Mouse (Mus musculus): ENCODE data around the gene Cyp2f2.
A peak's percentile ranks its signal among the peaks of the same experiment; 100 is the strongest.

Gene Cyp2f2

DNA sequence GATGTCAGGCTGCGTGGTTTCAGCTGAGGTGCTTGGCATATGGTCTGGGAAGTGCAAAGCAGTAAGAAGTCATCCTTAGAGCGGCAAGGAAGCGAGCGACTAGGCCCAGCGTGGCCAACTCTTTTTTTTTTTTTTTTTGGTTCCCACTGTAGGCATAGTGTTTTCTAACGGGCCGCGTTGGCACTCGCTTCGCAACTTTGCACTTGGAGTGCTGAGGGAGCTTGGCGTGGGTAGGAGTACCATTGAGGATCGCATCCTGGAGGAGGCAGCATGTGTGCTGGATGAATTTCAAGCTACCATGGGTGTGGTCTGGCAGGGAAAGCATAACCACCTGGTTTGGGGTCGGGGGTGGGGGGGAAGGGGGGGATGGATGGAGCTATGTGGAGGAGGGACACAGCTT lies 36.3 kb downstream of the Cyp2f2 start:
- DNase-seq, result peak; percentile 28

DNA sequence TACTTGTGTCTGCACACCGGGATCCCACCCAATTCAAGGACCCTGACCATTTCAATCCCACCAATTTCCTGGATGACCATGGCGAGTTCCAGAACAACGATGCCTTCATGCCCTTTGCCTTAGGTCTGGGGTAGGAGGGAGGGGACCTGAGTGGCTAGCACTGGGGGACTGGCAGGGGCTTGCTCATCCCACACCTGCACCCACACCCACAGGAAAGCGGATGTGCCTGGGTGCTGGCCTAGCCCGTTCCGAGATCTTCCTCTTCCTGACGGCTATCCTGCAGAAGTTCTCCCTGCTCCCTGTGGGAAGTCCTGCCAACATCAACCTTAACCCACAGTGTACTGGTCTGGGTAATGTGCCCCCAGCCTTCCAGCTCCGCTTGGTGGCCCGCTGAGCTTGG lies 38.5 kb downstream of the Cyp2f2 start:
- peak; percentile 40 for DNase-seq

DNA sequence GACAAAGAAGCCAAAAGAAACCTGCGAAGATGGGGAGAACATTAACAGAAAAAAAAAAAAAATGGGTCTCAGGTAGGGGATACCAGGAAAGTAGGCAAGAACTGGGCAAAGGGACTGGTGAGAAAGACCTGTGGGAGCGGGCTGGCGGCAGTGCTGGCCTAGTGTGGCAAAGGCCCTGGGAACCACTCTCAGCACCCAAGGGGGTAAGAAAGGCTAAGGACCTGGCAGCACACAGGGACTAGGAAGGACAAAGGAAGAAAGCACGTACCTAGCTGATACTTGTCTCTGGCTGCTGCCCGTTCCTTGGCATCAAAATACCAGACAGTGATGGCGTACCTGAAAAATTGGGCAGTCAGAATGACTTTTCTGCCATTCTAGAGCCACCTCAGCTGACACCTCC lies 39.5 kb downstream of the Cyp2f2 start:
- DNase-seq, result peak; percentile 44

DNA sequence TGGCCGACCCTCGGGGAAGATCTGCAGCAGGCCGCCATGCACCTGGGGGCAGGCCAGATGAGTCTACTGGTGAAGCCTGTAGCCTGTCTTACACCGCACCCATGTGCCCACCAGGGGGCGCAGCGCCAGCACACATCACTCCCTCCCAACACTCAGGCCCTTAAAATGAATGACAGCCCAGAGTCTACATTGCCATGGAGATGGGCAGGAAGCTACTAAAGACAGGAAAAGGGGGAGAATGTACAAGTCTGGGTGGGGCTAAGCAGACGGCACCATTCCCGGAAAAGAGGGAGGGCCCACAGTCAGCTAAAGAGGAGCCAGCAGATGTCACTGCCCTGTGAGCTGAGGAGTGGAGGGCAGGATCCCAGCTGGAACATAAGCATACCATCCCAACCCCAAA lies 40.2 kb downstream of the Cyp2f2 start:
- peak; percentile 89 for DNase-seq

DNA sequence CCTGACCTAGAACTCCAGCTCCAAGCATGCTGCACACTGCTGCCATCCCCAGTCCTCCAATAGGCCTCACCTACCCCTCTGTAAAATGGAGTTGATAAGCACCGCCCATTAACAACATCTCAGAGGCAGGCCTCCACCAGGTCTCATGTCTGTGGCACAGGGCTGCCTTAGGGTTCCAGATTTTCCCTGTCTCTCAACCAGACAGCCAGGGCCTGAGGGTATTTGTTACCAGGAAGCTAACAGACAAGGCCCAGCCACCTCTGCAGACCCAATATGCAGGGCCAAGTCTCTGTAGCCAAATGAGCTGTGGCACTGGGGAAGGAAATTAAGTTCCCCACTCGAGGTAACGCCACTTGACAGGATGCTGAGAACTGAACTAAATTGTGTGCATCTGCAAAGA lies 41.2 kb downstream of the Cyp2f2 start:
- no peak for DNase-seq

DNA sequence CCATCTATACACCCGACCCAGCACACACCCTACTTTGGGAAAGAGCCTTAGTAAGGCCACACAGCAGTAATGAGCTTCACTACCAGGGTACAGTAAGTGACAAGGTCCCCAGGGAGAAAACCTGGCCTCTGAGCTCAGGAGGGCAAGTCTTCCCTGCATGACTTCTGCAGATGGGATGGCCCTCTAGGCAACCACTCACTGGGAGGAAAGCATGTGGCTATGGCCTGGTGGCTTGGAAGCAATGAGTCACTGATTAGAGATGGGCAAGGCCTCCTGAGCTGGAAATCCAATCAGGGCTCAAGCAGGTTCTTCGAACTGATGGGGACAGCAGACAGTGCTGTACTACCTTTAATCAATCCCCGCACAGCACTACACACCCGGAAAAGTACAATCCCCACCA lies 42.0 kb downstream of the Cyp2f2 start:
- DNase-seq, result peak; percentile 40

DNA sequence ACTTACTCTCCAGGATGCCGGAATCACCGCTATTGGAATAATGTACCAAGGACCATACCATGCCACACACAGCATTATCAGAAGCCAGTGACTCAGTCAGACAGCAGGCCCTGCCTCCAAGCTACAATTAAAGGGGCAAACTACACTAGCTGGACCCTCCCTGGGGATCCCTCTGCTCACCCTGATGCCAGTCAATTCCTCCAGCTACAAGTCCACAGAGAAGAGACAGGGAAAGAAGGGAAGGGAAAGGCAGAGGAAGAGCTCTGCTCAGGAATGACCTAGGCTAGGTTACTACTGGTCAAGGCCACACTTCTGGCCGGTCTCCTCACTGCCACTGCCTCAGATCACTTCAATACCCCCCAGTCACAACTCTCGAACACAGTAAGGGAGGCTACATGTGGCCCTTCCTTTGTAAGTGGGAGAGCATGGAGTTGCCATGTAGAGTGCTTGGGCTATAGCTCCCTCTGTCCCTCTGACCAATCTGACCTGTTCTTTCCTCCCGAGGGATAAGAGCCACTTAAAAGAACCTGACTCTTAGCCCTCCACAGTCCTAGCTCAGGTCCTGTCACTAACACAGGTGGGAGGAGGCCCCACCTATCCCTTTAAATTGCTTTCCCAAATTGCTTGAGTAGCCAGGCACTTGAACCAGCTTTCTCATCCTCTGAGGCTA lies 43.2 kb downstream of the Cyp2f2 start:
- DNase-seq, result no peak

DNA sequence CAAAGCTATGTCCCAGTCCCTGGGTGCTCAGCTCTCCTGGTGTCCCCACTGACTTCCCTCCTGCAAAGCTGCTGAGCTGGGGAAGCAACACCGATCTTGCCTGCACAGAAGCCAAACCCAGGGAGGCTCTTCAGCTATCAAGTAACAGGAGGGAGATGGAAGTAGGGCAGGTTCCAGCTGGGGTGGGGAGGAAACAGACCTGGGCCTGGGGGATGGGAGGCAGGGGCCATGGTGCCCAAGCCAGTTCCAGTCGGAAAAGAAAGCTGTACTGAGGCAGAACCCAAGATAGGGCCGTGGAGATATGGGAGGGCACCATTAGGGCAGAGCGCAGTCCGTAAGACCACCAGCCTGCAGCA lies 43.7 kb downstream of the Cyp2f2 start:
- peak; percentile 50 for DNase-seq

DNA sequence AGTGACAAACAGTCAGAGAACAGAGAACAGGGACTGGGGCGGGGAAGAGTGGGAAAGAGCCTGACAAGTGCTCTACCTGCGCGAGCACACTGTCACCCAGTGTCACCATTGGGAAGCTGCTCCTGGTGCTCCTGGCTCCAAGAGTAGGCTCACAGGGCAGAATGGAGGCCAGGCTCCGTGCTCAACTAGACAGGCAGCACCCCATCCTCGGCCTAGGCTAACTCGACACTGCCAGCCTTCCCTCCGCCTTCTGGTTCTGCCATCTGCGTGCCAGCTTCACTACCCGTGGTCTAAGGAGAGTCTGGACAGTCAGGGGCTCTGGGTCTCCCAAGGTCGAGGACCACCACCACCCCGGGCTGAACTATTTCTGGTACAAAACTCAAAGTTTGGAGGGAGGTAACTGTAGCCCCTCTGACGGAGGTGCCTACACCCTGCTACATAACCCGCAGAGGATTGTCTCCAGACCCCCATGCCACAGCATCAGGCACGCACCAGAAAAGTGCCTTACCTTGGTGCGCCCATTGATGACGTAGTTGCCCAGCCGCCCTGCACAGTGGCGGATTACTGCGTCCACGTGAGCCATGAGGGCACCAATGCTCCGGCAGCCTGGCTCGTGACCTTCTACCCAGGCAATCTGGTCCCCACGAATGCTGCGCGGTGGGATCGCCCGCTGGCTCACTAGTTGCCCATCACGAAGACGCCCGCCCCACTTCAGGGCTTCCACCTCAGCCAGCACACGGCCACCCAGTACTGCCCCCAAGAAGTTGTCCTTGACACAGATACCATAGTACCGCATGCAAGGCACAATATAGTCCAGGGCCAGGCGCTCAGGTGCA lies 44.6 kb downstream of the Cyp2f2 start:
- peak; percentile 80 for DNase-seq

DNA sequence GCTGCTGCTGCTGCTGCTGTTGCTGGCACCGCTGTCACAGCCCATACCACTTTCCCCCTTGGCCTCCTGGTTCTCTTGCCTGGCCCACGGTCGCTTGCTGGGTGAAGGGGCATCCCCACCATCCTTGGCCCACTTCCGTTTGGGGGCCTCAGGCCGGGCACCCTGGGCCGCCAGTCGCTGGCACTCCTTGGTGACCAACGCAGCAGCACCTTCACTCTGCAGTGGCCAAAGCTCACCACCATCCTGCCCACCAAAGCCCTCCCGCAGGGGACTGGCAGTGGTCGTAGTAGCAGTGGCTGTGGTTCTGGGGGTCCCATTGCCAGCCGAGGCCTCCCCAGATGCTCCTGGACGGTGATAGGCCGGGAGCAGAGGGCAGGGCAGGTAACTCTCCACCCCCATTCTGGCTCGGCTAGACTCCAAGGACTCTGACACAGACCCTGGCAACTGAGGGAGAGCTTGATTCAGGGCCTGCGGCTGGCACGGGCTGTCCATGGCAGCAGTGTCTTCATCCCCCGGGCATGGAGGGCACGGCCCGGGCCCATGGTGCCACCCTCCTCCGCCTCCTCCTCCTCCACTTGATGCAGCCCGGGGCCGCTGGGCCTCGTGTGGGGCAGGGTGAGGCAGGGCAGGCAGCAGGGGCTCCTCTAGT lies 45.4 kb downstream of the Cyp2f2 start:
- DNase-seq, result peak; percentile 84

DNA sequence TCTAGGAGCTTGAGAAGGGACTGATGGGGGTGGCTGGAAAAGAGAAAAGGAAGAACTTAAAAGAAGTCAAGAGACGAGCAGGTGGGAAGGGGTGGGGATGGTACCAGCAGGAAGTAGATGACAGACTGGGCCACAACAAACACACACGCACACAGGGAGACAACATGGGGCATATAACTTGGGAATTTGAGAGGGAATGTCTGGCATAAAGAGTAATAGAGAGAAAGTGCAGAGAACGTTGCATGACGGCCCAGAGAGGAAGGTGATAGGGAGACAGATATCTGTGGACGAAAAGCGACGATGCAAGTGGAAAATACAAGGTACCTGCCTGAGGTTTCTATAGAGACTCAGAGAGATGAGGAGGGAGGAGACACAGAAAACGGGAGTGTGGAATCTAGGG lies 46.0 kb downstream of the Cyp2f2 start:
- DNase-seq, result no peak

DNA sequence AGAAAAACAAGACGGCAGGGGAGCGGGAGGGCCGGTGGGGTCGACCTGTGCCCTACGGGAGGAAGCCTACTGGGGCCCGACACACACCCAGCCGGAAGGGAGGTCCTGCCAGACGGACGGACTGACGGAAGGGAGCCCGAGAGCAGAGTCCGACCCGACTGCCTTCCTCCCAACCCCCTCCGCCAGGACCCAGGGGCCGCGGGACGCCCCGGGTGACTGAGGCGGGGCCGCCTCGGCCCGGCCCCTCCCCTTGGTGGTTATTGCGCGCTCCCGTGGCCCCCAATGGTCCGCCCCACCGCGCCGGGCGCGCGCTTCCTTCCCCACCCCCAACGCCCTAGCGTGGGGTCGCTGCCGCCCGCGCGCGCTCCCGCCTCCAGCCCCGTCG lies 46.5 kb downstream of the Cyp2f2 start:
- DNase-seq, result peak; percentile 88

DNA sequence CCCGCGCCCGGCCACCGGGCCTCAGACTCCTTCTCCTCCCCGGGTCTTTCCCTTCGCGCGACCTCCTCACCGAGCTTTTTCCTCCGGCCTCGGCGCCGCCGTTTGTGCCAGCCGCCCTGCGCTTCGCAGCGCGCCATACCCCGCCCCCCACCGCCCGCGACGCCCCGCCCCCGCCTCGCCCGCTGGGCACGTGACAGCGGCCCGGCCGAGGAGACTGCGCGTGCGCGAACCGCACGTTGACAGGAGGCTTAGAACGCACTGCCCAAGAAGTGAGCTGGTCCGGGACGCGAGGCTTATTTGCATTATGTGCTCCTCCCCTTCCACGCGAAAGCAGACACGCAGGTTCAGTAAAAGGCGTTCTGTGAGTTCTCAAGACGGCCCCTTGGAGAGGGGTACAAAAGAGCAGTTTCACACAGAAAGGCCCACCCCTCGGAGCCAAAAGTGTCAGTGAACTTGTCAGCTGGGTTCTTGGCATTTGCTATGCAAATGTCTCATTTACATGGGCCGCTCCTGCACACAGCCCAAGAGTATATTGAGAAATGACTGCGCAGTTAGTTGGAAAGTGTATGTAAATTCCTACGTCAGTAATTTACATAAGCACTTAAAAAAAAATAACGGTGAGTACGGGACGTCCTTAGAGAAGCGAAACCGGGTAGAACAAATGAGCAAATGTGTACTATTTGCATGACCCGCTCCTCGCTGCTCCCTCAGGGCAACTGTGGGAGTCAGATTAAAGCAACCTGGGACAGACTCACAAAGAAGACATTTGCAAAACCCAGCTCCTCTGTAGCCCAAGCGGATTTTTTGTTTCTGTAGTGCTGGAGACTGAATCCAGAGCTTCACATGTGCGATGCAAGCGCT lies 47.1 kb downstream of the Cyp2f2 start, which contains the start of gene Egln2:
Egln2 (minus strand) TSS at position 189 of the 861 bp plus-strand sequence.
- DNase-seq, result peak; percentile 95

DNA sequence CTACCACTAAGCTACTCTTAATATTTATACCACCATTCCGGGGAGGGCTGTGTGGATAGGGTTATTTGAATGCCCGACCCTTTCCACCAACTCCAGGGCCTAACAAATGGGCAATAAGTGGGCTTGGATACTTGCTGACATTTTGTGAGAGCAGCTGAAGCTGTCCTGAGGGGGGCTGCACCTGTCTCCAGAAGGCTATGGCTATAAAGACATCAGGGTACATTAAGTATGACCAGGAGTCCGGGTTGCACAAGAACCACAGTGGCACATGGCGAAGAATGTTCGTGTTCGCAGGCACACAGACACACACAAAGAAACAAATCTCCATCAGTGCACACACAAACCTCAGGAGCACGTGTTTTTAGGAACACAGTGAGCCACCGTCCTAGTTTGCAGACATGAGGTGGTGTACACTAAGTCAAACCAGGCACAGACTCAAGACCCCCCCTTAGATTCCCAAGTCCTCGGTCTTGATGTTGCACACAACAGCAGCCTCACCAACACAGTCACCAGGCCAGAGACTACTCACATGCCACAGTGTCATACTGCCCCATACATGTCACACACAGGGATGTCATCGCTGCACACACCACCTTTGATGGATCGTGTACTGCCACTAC lies 47.9 kb downstream of the Cyp2f2 start:
- peak; percentile 56 for DNase-seq

DNA sequence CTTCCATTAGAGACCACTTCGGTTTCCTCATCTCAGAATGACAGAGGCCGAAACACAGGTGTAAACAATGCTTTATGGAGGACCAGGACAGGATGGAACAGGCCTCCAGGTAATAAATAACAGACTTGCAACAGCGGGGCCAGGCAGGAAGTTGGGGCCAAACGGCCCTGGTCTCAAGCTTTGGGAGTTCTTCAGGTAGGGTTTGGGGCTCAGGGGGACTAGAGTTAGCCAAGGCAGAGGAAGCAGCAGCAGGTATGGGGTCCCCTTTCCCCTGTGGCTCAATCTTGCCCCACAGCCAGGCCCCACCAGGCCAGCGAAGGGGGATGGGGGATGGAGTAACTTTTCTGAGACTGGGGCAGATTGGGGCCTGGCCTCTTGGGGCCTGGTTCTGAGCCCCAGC lies 48.7 kb downstream of the Cyp2f2 start:
- DNase-seq, result peak; percentile 52

DNA sequence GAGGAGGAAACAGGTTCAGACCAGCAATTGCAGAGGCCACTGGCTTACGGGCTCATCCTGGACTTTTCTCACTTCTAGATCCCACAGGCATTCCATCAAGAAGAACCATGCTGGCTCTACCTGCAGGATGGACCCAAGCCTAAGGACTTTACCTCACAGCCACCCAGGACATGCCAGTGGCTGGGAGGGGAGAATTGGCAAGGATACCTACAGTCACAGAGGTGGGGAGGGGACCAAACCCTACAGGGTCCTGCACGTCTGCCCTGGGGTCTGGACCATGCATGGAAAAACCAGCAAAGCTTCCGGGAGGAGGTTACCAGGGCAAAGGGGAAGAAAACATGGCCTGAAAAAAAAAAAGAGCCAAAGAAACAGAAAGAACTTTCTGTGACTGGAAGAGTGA lies 51.3 kb downstream of the Cyp2f2 start:
- DNase-seq, result peak; percentile 23

DNA sequence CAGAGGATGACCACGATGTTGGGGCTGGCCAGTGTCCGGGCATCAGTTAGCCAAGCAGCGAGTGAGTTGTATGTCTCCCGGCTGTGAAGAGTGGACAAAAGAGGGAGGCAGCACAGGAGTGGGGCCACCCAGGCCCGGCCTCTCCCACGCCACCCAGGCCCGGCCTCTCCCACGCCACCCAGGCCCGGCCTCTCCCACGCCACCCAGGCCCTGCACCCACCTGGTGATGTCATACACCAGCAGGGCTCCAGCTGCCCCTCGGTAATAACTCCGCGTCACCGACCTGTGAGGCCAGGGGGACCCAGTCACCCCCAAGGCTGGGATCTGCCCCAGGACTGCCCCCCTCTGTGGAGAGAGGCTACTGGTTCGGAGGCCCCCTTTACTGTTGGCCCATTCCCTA lies 54.8 kb downstream of the Cyp2f2 start:
- peak; percentile 50 for DNase-seq

DNA sequence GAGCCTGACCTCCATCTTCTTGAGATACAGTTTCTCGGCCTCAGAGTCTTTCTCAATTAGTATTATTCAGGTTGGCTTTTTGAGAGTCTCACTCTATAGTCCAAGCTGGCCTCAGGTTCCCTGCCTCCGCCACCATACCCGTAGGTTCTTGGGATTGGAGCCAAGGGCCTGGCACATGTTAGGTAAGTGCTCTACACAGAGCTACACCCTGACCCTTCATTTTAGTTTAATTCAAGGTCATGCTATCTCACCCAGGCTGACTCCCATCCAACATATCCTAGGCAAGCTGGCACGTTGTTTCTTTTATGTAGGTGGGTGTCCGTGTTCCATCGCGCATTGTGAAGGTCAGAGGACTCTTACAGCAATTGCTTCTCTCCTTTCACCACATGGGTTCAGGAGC lies 55.2 kb downstream of the Cyp2f2 start:
- no peak for DNase-seq

DNA sequence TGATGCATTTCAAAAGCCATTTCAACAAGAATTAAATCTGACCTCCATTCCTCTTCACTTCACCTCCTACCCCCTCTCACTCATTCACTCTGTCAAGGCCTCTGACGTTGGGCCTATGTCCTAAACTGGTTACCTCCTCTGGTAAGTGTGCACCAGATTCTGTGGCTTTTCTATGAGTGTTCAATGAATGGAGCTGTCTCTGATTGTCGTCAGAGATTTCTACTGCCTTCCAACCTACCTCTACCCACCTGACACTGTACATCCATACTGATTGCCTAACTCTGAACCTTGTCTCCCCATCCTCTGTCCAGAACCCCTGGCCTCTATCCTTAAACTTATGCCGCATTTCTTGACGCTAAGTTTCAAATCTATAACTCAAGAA lies 58.2 kb downstream of the Cyp2f2 start:
- DNase-seq, result no peak

DNA sequence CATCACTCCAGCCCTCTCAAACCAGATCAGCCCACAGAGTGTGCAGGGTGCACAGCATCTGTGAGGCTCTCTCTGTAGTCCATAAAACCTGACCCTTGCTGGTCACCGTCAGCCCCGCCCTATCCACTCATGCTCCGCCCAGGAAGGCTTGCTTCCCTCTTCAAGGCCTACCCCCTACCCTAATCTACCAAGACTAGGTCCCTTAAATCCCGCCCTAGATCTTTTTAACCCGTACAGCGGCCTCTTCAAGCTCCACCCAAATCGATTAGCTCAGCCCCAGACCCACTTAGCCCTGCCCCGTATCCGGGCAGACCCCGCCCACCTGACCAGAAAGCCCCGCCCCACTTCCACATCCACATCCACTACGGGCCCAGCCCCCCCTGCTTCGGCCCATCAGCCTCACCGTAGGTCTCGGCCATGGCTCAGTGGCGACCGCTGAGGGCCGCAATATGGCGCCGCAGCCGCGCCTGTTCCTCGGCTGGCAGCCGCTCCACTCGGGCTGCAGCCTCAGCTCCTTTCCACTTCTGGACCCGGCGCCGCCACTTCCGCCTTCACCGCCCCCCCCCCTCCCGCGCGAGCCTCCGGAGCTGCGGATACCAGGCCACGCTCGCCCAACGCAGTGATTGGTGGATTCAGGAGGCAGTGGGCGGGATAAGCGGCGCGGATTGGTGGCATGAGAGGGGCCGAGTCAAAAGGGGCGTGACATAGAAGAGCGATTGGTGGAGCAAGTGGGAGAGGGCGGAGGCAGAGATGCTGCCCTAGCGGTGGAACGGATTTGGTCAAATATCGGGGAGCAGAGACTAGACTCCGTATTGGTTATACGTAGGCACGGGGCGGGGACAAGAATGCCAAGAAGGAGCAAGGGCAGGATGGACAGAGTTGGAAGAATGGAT lies 58.9 kb downstream of the Cyp2f2 start, which contains the start of gene Rab4b:
Rab4b (minus strand) TSS at position 573 of the 893 bp plus-strand sequence.
- peak; percentile 100 for DNase-seq

DNA sequence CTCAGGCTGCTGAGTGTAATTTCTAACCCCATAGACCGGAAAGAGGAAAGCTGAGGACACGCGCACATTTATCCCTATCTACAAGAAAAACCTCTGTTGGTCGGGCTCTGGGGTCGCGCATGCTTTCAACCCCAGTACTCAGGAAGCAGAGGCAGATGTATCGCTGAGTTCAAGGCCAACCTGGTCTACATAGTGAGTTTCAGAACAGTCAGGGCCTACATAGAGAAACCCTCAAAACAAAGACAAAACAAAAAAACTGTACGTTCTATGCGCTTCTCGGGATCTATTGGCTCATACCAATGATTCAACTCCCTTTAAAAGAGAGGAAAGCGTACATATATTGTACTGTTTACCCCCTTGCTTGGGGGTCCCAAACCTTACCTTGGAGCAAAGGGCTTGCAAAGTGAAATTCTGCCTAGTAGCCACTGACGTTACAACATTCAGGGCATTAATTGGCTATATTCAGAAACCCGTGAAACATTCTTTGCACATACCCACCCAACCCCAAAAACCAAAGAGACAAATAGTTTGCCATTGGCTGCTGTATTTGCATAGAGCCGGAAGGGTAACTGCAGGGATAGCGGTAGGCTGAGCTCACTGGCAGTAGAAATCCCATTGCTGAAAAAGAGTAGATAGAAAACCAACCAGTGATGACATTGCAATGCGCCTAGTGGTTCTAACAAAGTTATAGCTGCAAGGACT lies 59.7 kb downstream of the Cyp2f2 start:
- no peak for DNase-seq
